In the genomic region with DNA sequence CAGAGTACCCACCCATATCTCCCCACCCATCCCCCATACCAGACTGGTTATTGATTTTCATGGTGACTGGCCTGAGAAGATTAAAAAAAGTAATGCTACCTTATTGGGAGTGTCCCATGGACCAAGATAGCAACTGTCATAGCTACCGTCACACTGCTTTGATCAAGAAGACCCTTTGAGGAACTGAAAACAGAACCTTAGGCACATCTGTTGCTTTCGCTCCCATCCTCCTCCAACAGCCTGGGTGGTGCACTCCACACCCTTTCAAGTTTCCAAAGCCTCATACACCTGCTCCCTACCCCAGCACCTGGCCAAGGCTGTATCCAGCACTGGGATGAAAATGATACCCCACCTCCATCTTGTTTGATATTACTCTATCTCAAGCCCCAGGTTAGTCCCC, we compare ENCODE assay signal across 31 mouse cellular contexts. TPM values are rescaled to one million over a fixed set of nuclear protein-coding genes. Genes with fewer than 3 reads are reported as not detected.
DNase-seq lines count a peak whose midpoint lies in the region; ATAC-seq and TF ChIP-seq lines count a peak whose summit lies in the region.
"Had no signal": no experiment of that assay in that cellular context is flagged by ENCODE, and none has a peak within 500 bp of the region (broad histone marks: within the 10 kb centered on the region; RNA-seq: fewer than 3 reads in every experiment).

No protein-coding gene starts in this region.

- no peak overlapping the region for H3K27ac ChIP-seq in liver, adult 2 months (replicated peaks; ENCODE audit: insufficient read depth, low read depth, low read length)
- H3K27ac ChIP-seq in spleen, adult 2 months (ENCODE audit: insufficient read depth, low read length), result peak overlapping the region; percentile 89
- H3K27ac ChIP-seq in intestine, embryonic 15.5 days, result no peak overlapping the region
- H3K27ac ChIP-seq: hindbrain, embryonic 12.5 days; left cerebral cortex, adult 2 months; limb, embryonic 12.5 days; liver, embryonic 13.5 days; neural tube, embryonic 15.5 days; stomach, postnatal 0 days had no signal

- no peaks in the 10 kb centered on the region for H3K4me1 ChIP-seq in liver, adult 2 months (ENCODE audit: control insufficient read depth, insufficient read depth, low read length)
- H3K4me1 ChIP-seq in spleen, adult 2 months (ENCODE audit: control insufficient read depth, insufficient read depth, insufficient read length), result peaks cover 19% of the 10 kb centered on the region
- H3K4me1 ChIP-seq in intestine, embryonic 15.5 days (replicated peaks), result no peaks in the 10 kb centered on the region
- H3K4me1 ChIP-seq: hindbrain, embryonic 12.5 days; limb, embryonic 12.5 days; neural tube, embryonic 15.5 days had no signal

- H3K9ac ChIP-seq in liver, adult 2 months (ENCODE audit: low read depth, low read length), result no peak overlapping the region
- no peak overlapping the region for H3K9ac ChIP-seq in intestine, embryonic 15.5 days
- H3K9ac ChIP-seq: hindbrain, embryonic 12.5 days; limb, embryonic 12.5 days; liver, embryonic 13.5 days; neural tube, embryonic 15.5 days had no signal

- 83% methylated on average over 2 of the region's 2 CpGs for WGBS in liver, adult 2 months
- 37% methylated on average over 2 of the region's 2 CpGs for WGBS in spleen, adult 2 months
- WGBS in intestine, embryonic 15.5 days, result 83% methylated on average over 2 of the region's 2 CpGs

- peak; percentile 43; the same call in 1 of the 2 replicates for ATAC-seq in monocyte, adult 5-6 weeks (replicated peaks; ENCODE audit: insufficient number of reproducible peaks, low FRiP score, low TSS enrichment, poor library complexity, severe bottlenecking)
- no peak for ATAC-seq in CD4-positive, CD25-positive, alpha-beta regulatory T cell, adult 4 months
- ATAC-seq in intestine, embryonic 15.5 days, result no peak
- ATAC-seq: forebrain, embryonic 14.5 days; intestine, postnatal 0 days had no signal

- TF ChIP-seq CTCF in liver, adult 2 months (IDR thresholded peaks at IDR 0.05; ENCODE audit: low read depth, low read length), result no peak
- TF ChIP-seq CTCF in spleen, adult 2 months (IDR thresholded peaks at IDR 0.05; ENCODE audit: extremely low read depth, insufficient read depth, insufficient read length, insufficient replicate concordance), result no peak

- no peaks in the 10 kb centered on the region for H3K27me3 ChIP-seq in liver, adult 2 months (ENCODE audit: control insufficient read depth, insufficient read depth, low read length)
- H3K27me3 ChIP-seq in spleen, adult 2 months (ENCODE audit: control insufficient read depth, insufficient read depth, low read length), result no peaks in the 10 kb centered on the region
- no peaks in the 10 kb centered on the region for H3K27me3 ChIP-seq in intestine, embryonic 15.5 days (replicated peaks)
- H3K27me3 ChIP-seq: hindbrain, embryonic 12.5 days; limb, embryonic 12.5 days; liver, embryonic 13.5 days; neural tube, embryonic 15.5 days had no signal

- H3K36me3 ChIP-seq in liver, adult 2 months (ENCODE audit: control insufficient read depth, insufficient read depth, low read length), result no peaks in the 10 kb centered on the region
- H3K36me3 ChIP-seq in spleen, adult 2 months (ENCODE audit: control insufficient read depth, insufficient read depth, low read length), result peaks cover 6% of the 10 kb centered on the region
- H3K36me3 ChIP-seq in intestine, embryonic 15.5 days, result no peaks in the 10 kb centered on the region
- H3K36me3 ChIP-seq: hindbrain, embryonic 12.5 days; limb, embryonic 12.5 days; liver, embryonic 13.5 days; neural tube, embryonic 15.5 days had no signal

- no peaks in the 10 kb centered on the region for H3K79me2 ChIP-seq in liver, adult 2 months (ENCODE audit: control insufficient read depth, insufficient read depth, low read length)

- DNase-seq in liver, adult 2 months (ENCODE audit: extremely low read depth, low read depth, low spot score), result peak; percentile 4
- DNase-seq in liver, result no peak
- peak; percentile 64 to 70 for DNase-seq in spleen, adult 2 months (ENCODE audit: low read depth in 1 of 2, low spot score in 2 of 2)
- DNase-seq in spleen, adult 12 weeks (ENCODE audit: low spot score), result no peak
- DNase-seq in left cerebral cortex, adult 11 months (ENCODE audit: low spot score), result no peak
- DNase-seq: adrenal gland, adult 2 months; adrenal gland, postnatal 36 days; cerebellum, adult 2 months; cerebellum, postnatal 14 days; gastrocnemius, postnatal 14 days; heart, postnatal 36 days; kidney, adult 9 months; kidney, postnatal 10 days; liver, embryonic 13.5 days; lung, adult 2 months; lung, postnatal 4 days; midbrain, embryonic 14.5 days; right cerebral cortex, postnatal 25 days; thymus, adult 2 months; thymus, postnatal 36 days had no signal

- H3K4me3 ChIP-seq in liver, adult 2 months (ENCODE audit: insufficient read depth, low read depth, low read length), result no peak overlapping the region
- H3K4me3 ChIP-seq in spleen, adult 2 months (ENCODE audit: extremely low read depth, insufficient read depth, insufficient read length), result no peak overlapping the region
- no peak overlapping the region for H3K4me3 ChIP-seq in intestine, embryonic 15.5 days (replicated peaks)
- H3K4me3 ChIP-seq: hindbrain, embryonic 12.5 days; left cerebral cortex, adult 2 months; limb, embryonic 12.5 days; liver, embryonic 13.5 days; neural tube, embryonic 15.5 days had no signal

- H3K9me3 ChIP-seq in intestine, embryonic 15.5 days, result no peaks in the 10 kb centered on the region
- H3K9me3 ChIP-seq: hindbrain, embryonic 12.5 days; limb, embryonic 12.5 days; liver, embryonic 13.5 days; neural tube, embryonic 15.5 days had no signal

- H3K4me2 ChIP-seq in intestine, embryonic 15.5 days (replicated peaks), result no peak overlapping the region
- H3K4me2 ChIP-seq: heart, embryonic 11.5 days; hindbrain, embryonic 12.5 days; limb, embryonic 12.5 days; liver, embryonic 13.5 days; neural tube, embryonic 15.5 days had no signal

- TF ChIP-seq POLR2A in liver, adult 2 months (IDR thresholded peaks at IDR 0.05; ENCODE audit: extremely low read depth, insufficient read depth, low read length), result no peak
- TF ChIP-seq POLR2A in spleen, adult 2 months (IDR thresholded peaks at IDR 0.05; ENCODE audit: low read depth, low read length), result no peak

RNA-seq across cellular contexts. Expression of gene Rpia, which starts 56.5 kb away (rescaled TPM):
- total RNA-seq in liver, adult 2 months (2014; rRNA removed), result 3.0 and 3.9 TPM in 2 replicates
- 2.0 TPM in 2 replicates for polyA plus RNA-seq in liver, adult 2 months (2012; rRNA removed)
- 12.7 and 15.1 TPM in 2 replicates for polyA plus RNA-seq in spleen, adult 2 months (2012; rRNA removed)
- 52.8 to 74.0 TPM (median 63.0 TPM) in 3 replicates for total RNA-seq in monocyte, adult 5-6 weeks (2017)
- 1 to 10 TPM; 6.1 to 8.2 TPM for polyA plus RNA-seq in CD4-positive, CD25-positive, alpha-beta regulatory T cell, adult 4 months (2017; shearing (Covaris generic))
- 4.9 and 5.0 TPM in 2 replicates for polyA plus RNA-seq in intestine, embryonic 15.5 days (2015; fragmentation: Nextera tagmentation; extraction: Ambion mirVana)

Comparison
In these comparisons a context has a peak if more than half of its experiments do, and no peak if none do; other contexts are left out.
1. DNase-seq: peak in liver, adult 2 months (single experiment) and spleen, adult 2 months (2 of 2); none in liver (single experiment), spleen, adult 12 weeks (single experiment) and left cerebral cortex, adult 11 months (single experiment).